Mouse (Mus musculus) embryonic facial prominence, embryonic 11.5 days (tissue): Measurements from ENCODE around the gene Palm. TPM values are rescaled to one million over a fixed set of nuclear protein-coding genes. Genes with fewer than 3 reads are reported as not detected.
A peak's percentile ranks its signal among the peaks of the same experiment; 100 is the strongest.

Experiments
- ATAC-seq: fragments of 200-750 bp; cut with Nextera tagmentation; replicated peaks from 2 replicates; pipeline ENCODE4 v1.8.0; 2017; ENCODE audit warnings: low read depth; ENCODE audit not compliant: insufficient number of reproducible peaks, low FRiP score, low TSS enrichment
- DNase-seq: peaks from one replicate; pipeline ENCODE4 v3.0.0-alpha.2; 2015; ENCODE audit warnings: low spot score
- H3K27ac ChIP-seq: fragments of 300-500 bp; sonication (generic); replicated peaks from 2 replicates; pipeline ENCODE4 v1.5.1; 2014; ENCODE audit warnings: mild to moderate bottlenecking, low read depth, low read length, control low read depth
- H3K27me3 ChIP-seq: fragments of 300-500 bp; sonication (generic); 2 replicates; pipeline ENCODE4 v1.6.1; 2014; ENCODE audit warnings: mild to moderate bottlenecking, low read length, moderate library complexity, mixed read lengths; ENCODE audit not compliant: control insufficient read depth, insufficient read depth
- H3K36me3 ChIP-seq: fragments of 300-500 bp; sonication (generic); replicated peaks from 2 replicates; pipeline ENCODE4 v1.6.1; 2014; ENCODE audit warnings: low read depth, mild to moderate bottlenecking, low read length, moderate library complexity, mixed read lengths; ENCODE audit not compliant: control insufficient read depth, insufficient read depth
- H3K4me1 ChIP-seq: fragments of 300-500 bp; sonication (generic); 2 replicates; pipeline ENCODE4 v1.6.1; 2014; ENCODE audit warnings: low read length, mixed read lengths; ENCODE audit not compliant: control insufficient read depth, insufficient read depth
- H3K4me2 ChIP-seq: fragments of 300-500 bp; sonication (generic); 2 replicates; pipeline ENCODE4 v1.6.1; 2014; ENCODE audit warnings: low read depth, mild to moderate bottlenecking, control low read depth, low read length, moderate library complexity
- H3K4me3 ChIP-seq: fragments of 300-500 bp; sonication (generic); 2 replicates; pipeline ENCODE4 v1.5.1; 2014; ENCODE audit warnings: low read depth, low read length, control low read depth
- H3K9ac ChIP-seq: fragments of 300-500 bp; sonication (generic); replicated peaks from 2 replicates; pipeline ENCODE4 v1.6.1; 2014; ENCODE audit warnings: mild to moderate bottlenecking, control low read depth, low read length
- H3K9me3 ChIP-seq: fragments of 300-500 bp; sonication (generic); replicated peaks from 2 replicates; pipeline ENCODE4 v1.6.1; 2016; ENCODE audit warnings: mild to moderate bottlenecking, low read length, inconsistent platforms, mixed read lengths; ENCODE audit not compliant: control insufficient read depth
- WGBS: fragments of 180-500 bp; shearing (Covaris S2); extraction: QIAGEN DNeasy Blood & Tissue Kit; methylation state at CpG from one replicate; pipeline ENCODE4 v1.1.7; 2014; 5-methylcytosine and 5-hydroxymethylcytosine counted together
- polyA plus RNA-seq: library from polyadenylated mRNA; unstranded; fragments of >200 nt; fragmentation: Nextera tagmentation; extraction: Ambion mirVana; gene quantifications from 2 replicates; pipeline ENCODE4 v1.2.1, GENCODE M21; 2014

The Palm gene
- polyA plus RNA-seq, 1 experiment from 2014 or later, result 85.7 TPM

GRCm38 (mm10) chr10:79817111-79817510 lies 23.7 kb downstream of the Palm start:
- Histone ChIP-seq H3K9me3 (no peaks in the 10 kb centered on the region), H3K9ac (no peak overlapping the region), H3K27ac (no peak overlapping the region), H3K4me3 (no peak overlapping the region), H3K4me2 (no peak overlapping the region), H3K36me3 (peaks cover 8% of the 10 kb centered on the region), H3K27me3 (no peaks in the 10 kb centered on the region), H3K4me1 (no peaks in the 10 kb centered on the region)
- 77% methylated on average over 2 of the region's 2 CpGs for WGBS
- ATAC-seq (no peak), DNase-seq (no peak)

- peaks cover 8% of the 10 kb centered on the region for H3K36me3 ChIP-seq
- no peak for ATAC-seq
These were observed 24.9 kb downstream of the Palm start for GRCm38 (mm10) chr10:79818225-79818624.

GRCm38 (mm10) chr10:79819606-79820005 lies 26.2 kb downstream of the Palm start:
- no peaks in the 10 kb centered on the region for H3K4me1 ChIP-seq
- DNase-seq (no peak), ATAC-seq (no peak)
- H3K36me3 ChIP-seq, result peaks cover 8% of the 10 kb centered on the region
- H3K9ac ChIP-seq, result no peak overlapping the region
- WGBS, result 92% methylated on average over 16 of the region's 17 CpGs
- H3K27ac ChIP-seq, result no peak overlapping the region
- H3K4me3 ChIP-seq, result no peak overlapping the region
- no peaks in the 10 kb centered on the region for H3K9me3 ChIP-seq
- H3K27me3 ChIP-seq, result no peaks in the 10 kb centered on the region
- H3K4me2 ChIP-seq, result no peak overlapping the region

More at GRCm38 (mm10) chr10:79818225-79818624, 24.9 kb downstream of the Palm start:
- no peak overlapping the region for H3K4me2 ChIP-seq
- no peak for DNase-seq
- H3K4me3 ChIP-seq, result no peak overlapping the region
- 73% methylated on average over 4 of the region's 4 CpGs for WGBS
- 0 out of 2 replicates have a peak overlapping the region, but pooled peaks have one; percentile 47 for H3K27ac ChIP-seq
- no peaks in the 10 kb centered on the region for H3K9me3 ChIP-seq
- no peaks in the 10 kb centered on the region for H3K27me3 ChIP-seq
- H3K4me1 ChIP-seq, result no peaks in the 10 kb centered on the region
- no peak overlapping the region for H3K9ac ChIP-seq

- no peaks in the 10 kb centered on the region for H3K27me3 ChIP-seq
- no peak overlapping the region for H3K4me2 ChIP-seq
- ATAC-seq, result no peak
- DNase-seq, result no peak
- WGBS, result 80% methylated on average over 8 of the region's 8 CpGs
- no peak overlapping the region for H3K9ac ChIP-seq
- peaks cover 8% of the 10 kb centered on the region for H3K36me3 ChIP-seq
- no peak overlapping the region for H3K4me3 ChIP-seq
- no peaks in the 10 kb centered on the region for H3K4me1 ChIP-seq
- no peaks in the 10 kb centered on the region for H3K9me3 ChIP-seq
- H3K27ac ChIP-seq, result no peak overlapping the region
These were observed 26.9 kb downstream of the Palm start for GRCm38 (mm10) chr10:79820277-79820676.

- Histone ChIP-seq H3K27me3 (no peaks in the 10 kb centered on the region), H3K4me2 (no peak within 1 kb of the TSS), H3K36me3 (peaks cover 8% of the 10 kb centered on the region), H3K4me3 (no peak within 1 kb of the TSS), H3K9ac (no peak within 1 kb of the TSS), H3K4me1 (no peaks in the 10 kb centered on the region), H3K27ac (no peak within 1 kb of the TSS), H3K9me3 (no peaks in the 10 kb centered on the region)
- 68% methylated on average over 11 of the region's 11 CpGs for WGBS
- no peak for ATAC-seq
- DNase-seq, result no peak
These were observed 27.4 kb downstream of the Palm start, which contains the start of gene Misp for GRCm38 (mm10) chr10:79820782-79821181. Misp (plus strand) TSS chr10:79820989.

GRCm38 (mm10) chr10:79821731-79822130 lies 28.4 kb downstream of the Palm start:
- no peaks in the 10 kb centered on the region for H3K27me3 ChIP-seq
- H3K9me3 ChIP-seq, result no peaks in the 10 kb centered on the region
- no peaks in the 10 kb centered on the region for H3K4me1 ChIP-seq
- no peak for DNase-seq
- H3K36me3 ChIP-seq, result peaks cover 6% of the 10 kb centered on the region; the same call in 1 of the 2 replicates
- no peak for ATAC-seq
- H3K4me2 ChIP-seq, result no peak overlapping the region
- 87% methylated on average over 12 of the region's 12 CpGs for WGBS
- no peak overlapping the region for H3K9ac ChIP-seq
- H3K4me3 ChIP-seq, result no peak overlapping the region
- H3K27ac ChIP-seq, result no peak overlapping the region

GRCm38 (mm10) chr10:79822372-79822771 lies 29.0 kb downstream of the Palm start:
- Histone ChIP-seq H3K27ac (no peak overlapping the region), H3K4me2 (no peak overlapping the region; the same call in 1 of the 2 replicates), H3K27me3 (no peaks in the 10 kb centered on the region), H3K4me1 (no peaks in the 10 kb centered on the region), H3K9me3 (no peaks in the 10 kb centered on the region), H3K4me3 (no peak overlapping the region), H3K36me3 (peaks cover 6% of the 10 kb centered on the region; the same call in 1 of the 2 replicates), H3K9ac (peak overlapping the region; percentile 30; the same call in 1 of the 2 replicates)
- DNase-seq (no peak), ATAC-seq (peak; percentile 15; the same call in 1 of the 2 replicates)
- WGBS, result 26% methylated on average over 17 of the region's 17 CpGs

GRCm38 (mm10) chr10:79823011-79823410 lies 29.6 kb downstream of the Palm start:
- Histone ChIP-seq H3K27ac (no peak overlapping the region), H3K9me3 (no peaks in the 10 kb centered on the region), H3K4me1 (no peaks in the 10 kb centered on the region), H3K27me3 (no peaks in the 10 kb centered on the region), H3K4me3 (no peak overlapping the region), H3K9ac (no peak overlapping the region), H3K36me3 (peaks cover 6% of the 10 kb centered on the region; the same call in 1 of the 2 replicates), H3K4me2 (no peak overlapping the region)
- ATAC-seq, result no peak
- DNase-seq, result no peak
- WGBS, result 65% methylated on average over 6 of the region's 6 CpGs
